Mouse (Mus musculus) stomach, postnatal 0 days (tissue): ENCODE data around the gene Rps6ka5.

Source experiments
- CTCF ChIP-seq: IDR thresholded peaks from 2 replicates; pipeline ENCODE4 v1.5.1; 2016; ENCODE audit warnings: antibody characterized with exemption, low read depth, mild to moderate bottlenecking, moderate library complexity
- EP300 ChIP-seq: optimal IDR thresholded peaks from 2 replicates; pipeline ENCODE3; 2016; ENCODE audit warnings: antibody characterized with exemption

DNA sequence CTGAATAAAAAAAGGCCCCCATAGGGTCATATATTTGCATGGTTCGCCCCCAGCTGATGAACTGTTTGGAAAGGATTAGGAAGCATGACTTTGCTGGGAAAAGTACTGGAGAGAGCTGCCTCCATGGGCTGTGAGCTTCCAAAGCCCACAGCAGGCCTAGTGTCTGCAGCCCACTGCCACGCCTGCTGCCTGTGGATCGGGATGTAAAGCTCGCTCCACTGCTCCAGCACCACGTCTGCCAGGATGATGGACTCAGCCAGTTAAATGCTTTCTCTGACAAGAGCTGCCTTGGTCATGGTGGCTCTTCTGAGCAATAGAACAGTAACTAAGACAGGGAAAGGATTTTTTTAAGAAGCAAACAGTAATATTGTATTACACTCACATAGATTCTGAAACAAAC, 46.1 kb downstream of the Rps6ka5 start:
- TF ChIP-seq EP300 (no peak), CTCF (no peak)
